Mouse (Mus musculus) lung, adult 2 months (tissue): ENCODE results near the gene Pja2. TPM values are rescaled to one million over a fixed set of nuclear protein-coding genes. Genes with fewer than 3 reads are reported as not detected.
A peak's percentile ranks its signal among the peaks of the same experiment; 100 is the strongest.

Experiments used
- DNase-seq: peaks from one replicate; pipeline ENCODE4 v3.0.0; 2022
- H3K4me1 ChIP-seq: fragments of 200-500 bp; 2 replicates; pipeline ENCODE4 v1.6.1; 2011; ENCODE audit warnings: low read length; ENCODE audit not compliant: control insufficient read depth, insufficient read depth
- H3K4me3 ChIP-seq: fragments of 200-500 bp; replicated peaks from 2 replicates; pipeline ENCODE3; 2011; ENCODE audit warnings: low read depth, mild to moderate bottlenecking, control low read depth, low read length; ENCODE audit errors: extremely low read depth
- CTCF ChIP-seq: fragments of 200-500 bp; IDR thresholded peaks from 2 replicates; pipeline ENCODE4 v1.5.1; 2011; ENCODE audit warnings: mild to moderate bottlenecking, low read length, control low read depth; ENCODE audit not compliant: insufficient read depth
- POLR2A ChIP-seq: fragments of 200-500 bp; IDR thresholded peaks from 2 replicates; pipeline ENCODE4 v1.6.1; 2011; ENCODE audit warnings: low read depth, mild to moderate bottlenecking, control low read depth, low read length, borderline replicate concordance; ENCODE audit errors: extremely low read depth
- WGBS: fragments of 180-500 bp; shearing (Covaris S2); methylation state at CpG from one replicate; pipeline ENCODE4 v1.1.7; 2018; 5-methylcytosine and 5-hydroxymethylcytosine counted together
- polyA plus RNA-seq: library from polyadenylated mRNA; depleted of rRNA; stranded (reverse); fragments of >200 nt; gene quantifications from 2 replicates; pipeline ENCODE4 v1.2.3, GENCODE M21; 2012; rRNA removed

Gene Pja2
- 15.5 and 24.0 TPM in 2 replicates for polyA plus RNA-seq

GRCm38 (mm10) chr17:64331898-64332769, at the start of gene Pja2:
Pja2 (minus strand) TSS chr17:64331916.
- Histone ChIP-seq H3K4me3 (peak within 1 kb of the TSS; percentile 74), H3K4me1 (peaks cover 1% of the 10 kb centered on the region; the same call in 1 of the 2 replicates)
- no peak for TF ChIP-seq CTCF
- TF ChIP-seq POLR2A: peak; percentile 95; the same call in 1 of the 2 replicates
- under 1% methylated on average over 51 of the region's 60 CpGs for WGBS
- DNase-seq: peak; percentile 99

GRCm38 (mm10) chr17:64375327-64375726, 43.6 kb upstream of the Pja2 start:
- Histone ChIP-seq H3K4me1 (no peaks in the 10 kb centered on the region), H3K4me3 (no peak overlapping the region)
- TF ChIP-seq POLR2A (no peak), CTCF (peak; percentile 87)
- WGBS: 64% methylated on average over 4 of the region's 4 CpGs
- peak; percentile 69 for DNase-seq

GRCm38 (mm10) chr17:64363694-64364093, 32.0 kb upstream of the Pja2 start:
- TF ChIP-seq CTCF (no peak), POLR2A (no peak)
- no peaks in the 10 kb centered on the region for H3K4me1 ChIP-seq
- no peak for DNase-seq
- no peak overlapping the region for H3K4me3 ChIP-seq
- 58% methylated on average over 1 of the region's 1 CpGs for WGBS

- no peak for DNase-seq
- TF ChIP-seq POLR2A (no peak), CTCF (no peak)
- Histone ChIP-seq H3K4me3 (no peak overlapping the region), H3K4me1 (no peaks in the 10 kb centered on the region)
- WGBS: 63% methylated on average over 5 of the region's 5 CpGs
Observed at GRCm38 (mm10) chr17:64362570-64362969, 30.9 kb upstream of the Pja2 start.

- 85% methylated on average over 3 of the region's 3 CpGs for WGBS
- Histone ChIP-seq H3K4me3 (no peak overlapping the region), H3K4me1 (no peaks in the 10 kb centered on the region)
- DNase-seq: no peak
- TF ChIP-seq CTCF: no peak
- TF ChIP-seq POLR2A: no peak
Observed at GRCm38 (mm10) chr17:64361911-64362425, 30.3 kb upstream of the Pja2 start.

- Histone ChIP-seq H3K4me3 (no peak overlapping the region), H3K4me1 (no peaks in the 10 kb centered on the region)
- 81% methylated on average over 7 of the region's 7 CpGs for WGBS
- no peak for TF ChIP-seq CTCF
- TF ChIP-seq POLR2A: no peak
- DNase-seq: no peak
Observed at GRCm38 (mm10) chr17:64353940-64354339, 22.2 kb upstream of the Pja2 start.

- TF ChIP-seq POLR2A: no peak
- no peak for TF ChIP-seq CTCF
- no peak for DNase-seq
- Histone ChIP-seq H3K4me3 (no peak overlapping the region), H3K4me1 (no peaks in the 10 kb centered on the region)
- 20% methylated on average over 17 of the region's 17 CpGs for WGBS
Observed at GRCm38 (mm10) chr17:64346135-64346534, 14.4 kb upstream of the Pja2 start.

GRCm38 (mm10) chr17:64344576-64345172, 13.0 kb upstream of the Pja2 start:
- WGBS: 76% methylated on average over 7 of the region's 7 CpGs
- Histone ChIP-seq H3K4me1 (no peaks in the 10 kb centered on the region), H3K4me3 (no peak overlapping the region)
- TF ChIP-seq POLR2A (no peak), CTCF (no peak)
- DNase-seq: no peak

- WGBS: 48% methylated on average over 7 of the region's 7 CpGs
- TF ChIP-seq POLR2A: no peak
- no peak for TF ChIP-seq CTCF
- H3K4me1 ChIP-seq: no peaks in the 10 kb centered on the region
- no peak overlapping the region for H3K4me3 ChIP-seq
- no peak for DNase-seq
Observed at GRCm38 (mm10) chr17:64341698-64342097, 10.0 kb upstream of the Pja2 start.
